Mouse (Mus musculus) liver, embryonic 14.5 days (tissue): Measurements from ENCODE around the gene Hoxa7. TPM values are rescaled to one million over a fixed set of nuclear protein-coding genes. Genes with fewer than 3 reads are reported as not detected.
A peak's percentile ranks its signal among the peaks of the same experiment; 100 is the strongest.

Source experiments
- ATAC-seq: fragments of 200-750 bp; cut with Nextera tagmentation; 2 replicates; pipeline ENCODE4 v1.8.0; 2017; ENCODE audit warnings: moderate number of reproducible peaks, mild to moderate bottlenecking, moderate library complexity; ENCODE audit not compliant: insufficient read depth
- DNase-seq, 3 experiments: peaks; one replicate each; pipeline ENCODE4 v3.0.0-alpha.2; 2012 to 2013; ENCODE audit warnings: low read depth in 3 of 3, low spot score in 3 of 3
- H3K27ac ChIP-seq: fragments of 300-500 bp; sonication (generic); 2 replicates; pipeline ENCODE4 v1.5.1; 2014; ENCODE audit warnings: moderate library complexity, mild to moderate bottlenecking, control low read depth, inconsistent platforms
- H3K27me3 ChIP-seq: fragments of 300-500 bp; sonication (generic); 2 replicates; pipeline ENCODE4 v1.6.1; 2014; ENCODE audit warnings: mild to moderate bottlenecking, low read length, moderate library complexity; ENCODE audit not compliant: control insufficient read depth, insufficient read depth
- H3K36me3 ChIP-seq: fragments of 300-500 bp; sonication (generic); replicated peaks from 2 replicates; pipeline ENCODE4 v1.6.1; 2014; ENCODE audit warnings: low read depth; ENCODE audit not compliant: control insufficient read depth, insufficient read depth
- H3K4me1 ChIP-seq, 2 experiments: fragments of 200-500 bp in 1 of 2; fragments of 300-500 bp in 1 of 2; sonication (generic) in 1 of 2; replicated peaks; 2 replicates each; pipeline ENCODE4 v1.6.1; 2012 to 2014; ENCODE audit warnings: antibody characterized with exemption in 1 of 2, inconsistent platforms in 1 of 2, low read length in 1 of 2; ENCODE audit not compliant: control insufficient read depth in 2 of 2, insufficient read depth in 2 of 2
- H3K4me2 ChIP-seq: fragments of 300-500 bp; sonication (generic); 2 replicates; pipeline ENCODE4 v1.6.1; 2014; ENCODE audit warnings: low read depth, mild to moderate bottlenecking, control low read depth, moderate library complexity
- H3K4me3 ChIP-seq, 2 experiments: fragments of 200-500 bp in 1 of 2; fragments of 300-500 bp in 1 of 2; sonication (generic) in 1 of 2; 2 replicates each; pipeline ENCODE4 v1.5.1; 2012 to 2014; ENCODE audit warnings: low read depth in 2 of 2, low read length in 2 of 2, mild to moderate bottlenecking in 2 of 2, control low read depth in 1 of 2, inconsistent platforms in 1 of 2, moderate library complexity in 1 of 2; ENCODE audit not compliant: insufficient read depth in 1 of 2
- H3K9ac ChIP-seq: fragments of 300-500 bp; sonication (generic); replicated peaks from 2 replicates; pipeline ENCODE4 v1.6.1; 2014; ENCODE audit warnings: mild to moderate bottlenecking, control low read depth, moderate library complexity
- H3K9me3 ChIP-seq: fragments of 300-500 bp; sonication (generic); 2 replicates; pipeline ENCODE4 v1.6.1; 2016; ENCODE audit warnings: low read length, mixed read lengths; ENCODE audit not compliant: control insufficient read depth
- CTCF ChIP-seq: IDR thresholded peaks from 2 replicates; pipeline ENCODE4 v1.5.1; 2016; ENCODE audit warnings: antibody characterized with exemption, low read depth, control low read depth
- EP300 ChIP-seq: IDR thresholded peaks from 2 replicates; pipeline ENCODE4 v1.6.1; 2016; ENCODE audit warnings: antibody characterized with exemption, low read depth
- WGBS: fragments of 180-500 bp; shearing (Covaris S2); extraction: QIAGEN DNeasy Blood & Tissue Kit; methylation state at CpG from one replicate; pipeline ENCODE4 v1.1.7; 2014; ENCODE audit not compliant: insufficient replicate concordance; 5-methylcytosine and 5-hydroxymethylcytosine counted together
- polyA plus RNA-seq, 2 experiments: library from polyadenylated mRNA; depleted of rRNA in 1 of 2; stranded (reverse) in 1 of 2; unstranded in 1 of 2; fragments of >200 nt; fragmentation: Nextera tagmentation in 1 of 2; extraction: Ambion mirVana in 1 of 2; gene quantifications; 2 replicates each; pipeline versions ENCODE4 v1.2.1 to v1.2.3; 2012 to 2014

Gene Hoxa7
- polyA plus RNA-seq, 2 experiments: 0.23 to 0.26 TPM

- Histone ChIP-seq H3K36me3 (no peaks in the 10 kb centered on the region), H3K4me1 (no peaks in the 10 kb centered on the region), H3K27ac (no peak overlapping the region), H3K4me3 (no peak overlapping the region), H3K9me3 (no peaks in the 10 kb centered on the region), H3K9ac (no peak overlapping the region), H3K4me2 (no peak overlapping the region), H3K27me3 (peaks cover 100% of the 10 kb centered on the region)
- ATAC-seq: no peak
- DNase-seq: no peak
- WGBS: 3% methylated on average over 30 of the region's 30 CpGs
- TF ChIP-seq EP300 (no peak), CTCF (no peak)
Measured at GRCm38 (mm10) chr6:52215771-52216535, 5.7 kb downstream of the Hoxa7 start.

DNA sequence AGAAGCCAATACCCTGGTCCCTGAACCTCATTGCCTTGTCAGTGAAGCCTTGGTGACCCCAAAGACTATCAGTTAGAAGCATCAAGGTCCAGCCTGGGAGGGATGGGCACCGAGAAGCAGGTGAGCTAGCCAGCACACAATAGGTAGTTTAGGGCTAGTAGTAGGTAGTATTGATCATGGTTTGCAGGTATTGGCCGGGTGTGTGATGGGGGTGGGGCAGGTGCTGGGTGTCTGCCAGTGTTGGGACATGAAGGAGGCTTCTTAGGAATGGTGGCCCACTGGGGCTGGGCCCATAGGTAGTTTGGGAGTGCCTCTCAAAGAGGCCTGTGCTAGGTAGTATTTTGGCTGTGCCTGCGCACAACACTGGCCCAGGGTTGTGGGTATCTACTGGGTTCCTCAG, 6.6 kb downstream of the Hoxa7 start:
- ATAC-seq: no peak
- no peak for DNase-seq
- Histone ChIP-seq H3K4me1 (no peaks in the 10 kb centered on the region), H3K9ac (no peak overlapping the region), H3K4me3 (no peak overlapping the region), H3K4me2 (no peak overlapping the region), H3K9me3 (no peaks in the 10 kb centered on the region), H3K27me3 (peaks cover 99% of the 10 kb centered on the region), H3K27ac (no peak overlapping the region), H3K36me3 (no peaks in the 10 kb centered on the region)
- TF ChIP-seq CTCF (no peak), EP300 (no peak)
- 32% methylated on average over 3 of the region's 3 CpGs for WGBS

GRCm38 (mm10) chr6:52214271-52214670, 7.4 kb downstream of the Hoxa7 start:
- ATAC-seq (no peak), DNase-seq (no peak)
- no peak overlapping the region for H3K27ac ChIP-seq
- H3K36me3 ChIP-seq: no peaks in the 10 kb centered on the region
- WGBS: 20% methylated on average over 5 of the region's 5 CpGs
- no peak overlapping the region for H3K4me2 ChIP-seq
- no peak for TF ChIP-seq EP300
- no peak for TF ChIP-seq CTCF
- H3K4me1 ChIP-seq: no peaks in the 10 kb centered on the region
- H3K9me3 ChIP-seq: no peaks in the 10 kb centered on the region
- no peak overlapping the region for H3K9ac ChIP-seq
- H3K27me3 ChIP-seq: peaks cover 99% of the 10 kb centered on the region
- no peak overlapping the region for H3K4me3 ChIP-seq

DNA sequence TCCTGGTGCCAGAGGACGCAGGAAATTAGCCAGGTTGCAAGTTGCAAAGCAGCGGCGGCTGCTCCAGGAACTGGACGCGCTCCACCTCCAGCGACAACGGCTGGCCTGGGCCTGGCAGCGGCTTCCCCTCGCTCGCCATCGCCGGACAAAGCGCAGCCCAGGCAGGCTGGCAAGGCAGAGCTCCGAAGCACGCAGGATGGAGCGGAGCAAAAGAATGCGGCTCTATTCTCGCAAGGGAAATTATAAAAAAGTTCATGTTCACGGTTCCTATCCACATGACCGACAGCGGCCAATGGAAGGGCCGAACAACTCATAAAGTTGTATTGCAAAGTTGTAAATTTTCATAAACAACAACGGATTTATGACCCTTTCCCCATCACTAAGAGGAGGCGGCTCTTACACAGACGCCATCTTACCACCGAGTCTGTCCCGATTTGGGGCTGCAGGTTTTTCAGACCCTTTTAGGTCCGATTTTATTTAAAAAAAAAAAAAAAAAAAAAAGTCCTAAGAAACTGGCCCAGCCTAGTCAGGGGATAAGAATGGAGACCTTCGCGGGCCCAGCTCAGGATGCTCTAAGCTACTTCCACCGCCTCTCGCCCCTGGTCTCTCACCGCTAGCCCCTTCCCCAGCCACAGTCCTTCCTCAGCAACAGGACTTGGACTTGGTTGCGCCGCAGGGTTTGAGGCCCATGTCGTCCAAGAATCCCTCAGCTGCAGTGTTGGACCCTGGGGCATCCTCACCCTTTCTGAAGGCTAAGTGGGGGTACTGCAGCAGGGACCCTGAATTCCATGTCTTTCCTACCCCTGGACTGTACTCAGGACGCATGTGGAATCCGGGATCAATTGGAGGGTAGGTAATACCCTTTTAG, 8.3 kb downstream of the Hoxa7 start, which contains the start of the genes Hoxa3 and Gm28308:
TSS of gene Hoxa3 (minus strand) at position 218 of the 868 bp plus-strand sequence.
TSS of gene Gm28308 (minus strand) at position 221 of the 868 bp plus-strand sequence.
- DNase-seq: no peak

More for the DNA sequence above, 8.3 kb downstream of the Hoxa7 start, which contains the start of the genes Hoxa3 and Gm28308:
- H3K9me3 ChIP-seq: no peaks in the 10 kb centered on the region
- no peak for ATAC-seq
- peaks cover 99% of the 10 kb centered on the region for H3K27me3 ChIP-seq
- no peak for TF ChIP-seq CTCF
- no peak for TF ChIP-seq EP300
- H3K4me1 ChIP-seq: no peaks in the 10 kb centered on the region
- H3K27ac ChIP-seq: no peak within 1 kb of the TSS
- H3K36me3 ChIP-seq: no peaks in the 10 kb centered on the region
- no peak within 1 kb of the TSS for H3K9ac ChIP-seq
- H3K4me2 ChIP-seq: peak within 1 kb of the TSS; percentile 32
- peak within 1 kb of the TSS; percentile 11 to 18; a peak in 3 of 4 replicates for H3K4me3 ChIP-seq
- WGBS: 5% methylated on average over 38 of the region's 38 CpGs
